Mouse (Mus musculus) olfactory bulb, adult 2 months (tissue): Measurements from ENCODE around the gene Stard3.

Source experiments
- CTCF ChIP-seq: fragments of 200-500 bp; IDR thresholded peaks from 2 replicates; pipeline ENCODE4 v1.5.1; 2012; ENCODE audit warnings: low read depth, mild to moderate bottlenecking, low read length, moderate library complexity; ENCODE audit not compliant: insufficient read depth
- POLR2A ChIP-seq: fragments of 200-500 bp; IDR thresholded peaks from 2 replicates; pipeline ENCODE4 v1.6.1; 2012; ENCODE audit warnings: mild to moderate bottlenecking, low read depth, low read length, moderate library complexity; ENCODE audit not compliant: insufficient read depth

DNA sequence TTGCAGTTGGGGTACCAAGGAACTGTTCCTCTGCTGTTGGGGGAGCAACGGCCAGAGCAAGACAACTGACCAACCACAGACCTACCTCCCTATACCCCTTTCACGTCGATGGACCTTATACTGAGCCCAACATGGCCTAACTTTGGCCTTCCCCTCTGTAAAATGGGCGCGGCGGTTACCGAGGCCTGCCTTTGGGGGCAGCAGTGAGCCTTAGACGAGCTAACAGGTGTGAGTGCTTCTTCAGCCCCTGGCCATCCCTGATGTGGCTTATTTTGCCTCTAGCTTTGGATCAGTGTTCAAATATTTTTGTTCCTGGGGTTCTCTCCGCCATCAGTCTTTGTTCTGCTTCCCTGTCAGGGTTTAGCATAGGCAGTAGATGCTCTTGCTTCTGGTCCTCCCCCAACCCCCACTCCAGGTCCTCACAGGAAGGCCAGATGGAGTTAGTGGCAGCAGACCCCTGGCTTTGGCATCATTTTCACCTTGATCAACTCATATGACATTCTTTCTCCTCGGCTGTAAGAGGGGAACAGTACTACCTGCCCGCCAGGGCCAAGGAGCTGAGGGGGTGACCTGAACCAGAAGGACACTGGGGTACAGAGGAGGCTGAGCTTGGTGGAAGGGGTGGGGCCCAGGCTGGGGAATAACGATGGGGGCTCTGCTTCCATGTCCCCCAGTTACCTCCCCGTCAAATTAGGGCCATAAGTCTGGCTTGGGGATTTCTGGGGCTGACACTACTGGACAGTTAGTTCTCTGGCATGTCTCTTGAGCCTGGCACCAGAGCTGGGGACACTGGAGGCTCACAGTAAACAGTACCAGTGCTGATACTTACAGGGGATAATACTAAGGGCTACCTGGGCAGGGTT is 21.7 kb upstream of the Stard3 start:
- TF ChIP-seq POLR2A (no peak), CTCF (peak; percentile 35; the same call in 1 of the 2 replicates)
